Mouse (Mus musculus) stomach, embryonic 15.5 days (tissue): ENCODE results near the gene Mthfd2. TPM values are rescaled to one million over a fixed set of nuclear protein-coding genes. Genes with fewer than 3 reads are reported as not detected.
"Not testable (repeated sequence)": the region's sequence is repeated elsewhere in the genome, so short reads cannot be mapped to it uniquely, and the experiment has no call there.

Experiments
- ATAC-seq: fragments of 200-750 bp; cut with Nextera tagmentation; 2 replicates; pipeline ENCODE4 v1.8.0; 2017; ENCODE audit warnings: low read depth, moderate number of reproducible peaks, moderate TSS enrichment; ENCODE audit not compliant: insufficient read depth, low FRiP score
- H3K27ac ChIP-seq: fragments of 300-500 bp; sonication (generic); 2 replicates; pipeline ENCODE4 v1.5.1; 2015; ENCODE audit warnings: mild to moderate bottlenecking, inconsistent platforms
- H3K27me3 ChIP-seq: fragments of 300-500 bp; sonication (generic); replicated peaks from 2 replicates; pipeline ENCODE4 v1.6.1; 2015; ENCODE audit warnings: inconsistent platforms
- H3K36me3 ChIP-seq: fragments of 300-500 bp; sonication (generic); 2 replicates; pipeline ENCODE4 v1.6.1; 2015; ENCODE audit warnings: inconsistent platforms
- H3K4me1 ChIP-seq: fragments of 300-500 bp; sonication (generic); 2 replicates; pipeline ENCODE4 v1.6.1; 2015; ENCODE audit warnings: inconsistent platforms
- H3K4me2 ChIP-seq: fragments of 300-500 bp; sonication (generic); 2 replicates; pipeline ENCODE4 v1.6.1; 2015; ENCODE audit warnings: mild to moderate bottlenecking, inconsistent platforms
- H3K4me3 ChIP-seq: fragments of 300-500 bp; sonication (generic); replicated peaks from 2 replicates; pipeline ENCODE4 v1.5.1; 2015; ENCODE audit warnings: inconsistent platforms
- H3K9ac ChIP-seq: fragments of 300-500 bp; sonication (generic); 2 replicates; pipeline ENCODE4 v1.6.1; 2015; ENCODE audit warnings: inconsistent platforms
- H3K9me3 ChIP-seq: fragments of 300-500 bp; sonication (generic); 2 replicates; pipeline ENCODE4 v1.6.1; 2016; ENCODE audit warnings: inconsistent platforms
- WGBS: fragments of 180-500 bp; shearing (Covaris S2); methylation state at CpG from one replicate; pipeline ENCODE4 v1.1.7; 2015; 5-methylcytosine and 5-hydroxymethylcytosine counted together
- polyA plus RNA-seq: library from polyadenylated mRNA; unstranded; fragments of >200 nt; fragmentation: Nextera tagmentation; extraction: Ambion mirVana; gene quantifications from 2 replicates; pipeline ENCODE4 v1.2.1, GENCODE M21; 2015

The Mthfd2 gene
- polyA plus RNA-seq, 1 experiment from 2014 or later = 42.0 TPM

- Histone ChIP-seq H3K27ac (peak overlapping the region; percentile 11; the same call in 1 of the 2 replicates), H3K9ac (no peak overlapping the region), H3K4me1 (peaks cover 8% of the 10 kb centered on the region; the same call in 1 of the 2 replicates), H3K4me3 (no peak overlapping the region), H3K4me2 (0 out of 2 replicates have a peak overlapping the region, but pooled peaks have one; percentile 8), H3K9me3 (no peaks in the 10 kb centered on the region), H3K36me3 (peaks cover 15% of the 10 kb centered on the region; the same call in 1 of the 2 replicates), H3K27me3 (no peaks in the 10 kb centered on the region)
- WGBS = 67% methylated on average over 7 of the region's 7 CpGs
- ATAC-seq = peak; percentile 89
These were observed 25.9 kb upstream of the Mthfd2 start for GRCm38 (mm10) chr6:83351490-83352160.

GRCm38 (mm10) chr6:83350851-83351405 lies 25.2 kb upstream of the Mthfd2 start:
- WGBS = 86% methylated on average over 16 of the region's 16 CpGs
- Histone ChIP-seq H3K27me3 (no peaks in the 10 kb centered on the region), H3K4me1 (peaks cover 8% of the 10 kb centered on the region; the same call in 1 of the 2 replicates), H3K27ac (no peak overlapping the region), H3K4me2 (no peak overlapping the region), H3K36me3 (peaks cover 14% of the 10 kb centered on the region; the same call in 1 of the 2 replicates), H3K4me3 (no peak overlapping the region), H3K9me3 (no peaks in the 10 kb centered on the region), H3K9ac (no peak overlapping the region)
- no peak for ATAC-seq

GRCm38 (mm10) chr6:83350172-83350571 lies 24.5 kb upstream of the Mthfd2 start:
- Histone ChIP-seq H3K9me3 (no peaks in the 10 kb centered on the region), H3K27ac (no peak overlapping the region), H3K4me2 (peak overlapping the region; percentile 79), H3K9ac (peak overlapping the region; percentile 86), H3K4me3 (peak overlapping the region; percentile 83), H3K4me1 (peaks cover 8% of the 10 kb centered on the region; the same call in 1 of the 2 replicates), H3K27me3 (no peaks in the 10 kb centered on the region), H3K36me3 (peaks cover 14% of the 10 kb centered on the region; the same call in 1 of the 2 replicates)
- ATAC-seq = no peak
- WGBS = 85% methylated on average over 7 of the region's 7 CpGs

GRCm38 (mm10) chr6:83349274-83349958 lies 23.7 kb upstream of the Mthfd2 start:
- no peaks in the 10 kb centered on the region for H3K9me3 ChIP-seq
- no peak overlapping the region for H3K27ac ChIP-seq
- no peaks in the 10 kb centered on the region for H3K27me3 ChIP-seq
- ATAC-seq = peak; percentile 89
- H3K4me2 ChIP-seq = peak overlapping the region; percentile 79
- peaks cover 8% of the 10 kb centered on the region; the same call in 1 of the 2 replicates for H3K4me1 ChIP-seq
- H3K9ac ChIP-seq = peak overlapping the region; percentile 86
- peaks cover 12% of the 10 kb centered on the region; the same call in 1 of the 2 replicates for H3K36me3 ChIP-seq
- peak overlapping the region; percentile 83 for H3K4me3 ChIP-seq
- WGBS = under 1% methylated on average over 53 of the region's 53 CpGs

GRCm38 (mm10) chr6:83348873-83349272 lies 23.2 kb upstream of the Mthfd2 start, which contains the start of gene Bola3:
Bola3 (plus strand) TSS chr6:83349147.
- 32% methylated on average over 6 of the region's 6 CpGs for WGBS
- 0 out of 2 replicates have a peak, but pooled peaks cover 9% of the 10 kb centered on the region for H3K36me3 ChIP-seq
- H3K27ac ChIP-seq = no peak within 1 kb of the TSS
- H3K9me3 ChIP-seq = no peaks in the 10 kb centered on the region
- peak within 1 kb of the TSS; percentile 79 for H3K4me2 ChIP-seq
- ATAC-seq = no peak; the same call in 1 of the 2 replicates
- no peaks in the 10 kb centered on the region for H3K27me3 ChIP-seq
- peak within 1 kb of the TSS; percentile 83 for H3K4me3 ChIP-seq
- H3K4me1 ChIP-seq = peaks cover 8% of the 10 kb centered on the region; the same call in 1 of the 2 replicates
- H3K9ac ChIP-seq = peak within 1 kb of the TSS; percentile 86

GRCm38 (mm10) chr6:83347916-83348315 lies 22.2 kb upstream of the Mthfd2 start:
- H3K4me3 ChIP-seq = no peak overlapping the region
- no peak overlapping the region for H3K9ac ChIP-seq
- peaks cover 8% of the 10 kb centered on the region; the same call in 1 of the 2 replicates for H3K4me1 ChIP-seq
- H3K27ac ChIP-seq = no peak overlapping the region
- H3K9me3 ChIP-seq = no peaks in the 10 kb centered on the region
- no peak overlapping the region for H3K4me2 ChIP-seq
- no peak for ATAC-seq
- WGBS = 93% methylated on average over 3 of the region's 3 CpGs
- peaks cover 3% of the 10 kb centered on the region; the same call in 1 of the 2 replicates for H3K36me3 ChIP-seq
- H3K27me3 ChIP-seq = no peaks in the 10 kb centered on the region

- H3K9ac ChIP-seq, H3K4me1 ChIP-seq, H3K4me2 ChIP-seq, ATAC-seq, H3K9me3 ChIP-seq, H3K27ac ChIP-seq, H3K27me3 ChIP-seq, H3K4me3 ChIP-seq: not testable (repeated sequence)
- H3K36me3 ChIP-seq = peaks cover 12% of the 10 kb centered on the region; the same call in 1 of the 2 replicates
- 83% methylated on average over 8 of the region's 8 CpGs for WGBS
These were observed 19.6 kb upstream of the Mthfd2 start for GRCm38 (mm10) chr6:83345285-83345684.

GRCm38 (mm10) chr6:83342957-83343356 lies 17.2 kb upstream of the Mthfd2 start:
- 88% methylated on average over 2 of the region's 2 CpGs for WGBS
- Histone ChIP-seq H3K36me3 (peaks cover 19% of the 10 kb centered on the region; the same call in 1 of the 2 replicates), H3K4me3 (no peak overlapping the region), H3K4me1 (no peaks in the 10 kb centered on the region), H3K27ac (no peak overlapping the region), H3K4me2 (no peak overlapping the region), H3K9ac (no peak overlapping the region), H3K27me3 (no peaks in the 10 kb centered on the region), H3K9me3 (no peaks in the 10 kb centered on the region)
- ATAC-seq = no peak

GRCm38 (mm10) chr6:83341387-83341786 lies 15.7 kb upstream of the Mthfd2 start:
- Histone ChIP-seq H3K4me3 (no peak overlapping the region), H3K36me3 (peaks cover 23% of the 10 kb centered on the region; the same call in 1 of the 2 replicates), H3K27me3 (no peaks in the 10 kb centered on the region), H3K9ac (no peak overlapping the region), H3K4me1 (no peaks in the 10 kb centered on the region), H3K27ac (no peak overlapping the region), H3K4me2 (no peak overlapping the region), H3K9me3 (no peaks in the 10 kb centered on the region)
- no peak for ATAC-seq
- 86% methylated on average over 3 of the region's 3 CpGs for WGBS

GRCm38 (mm10) chr6:83327591-83328190 lies 2.0 kb upstream of the Mthfd2 start:
- ATAC-seq = no peak
- Histone ChIP-seq H3K36me3 (peaks cover 17% of the 10 kb centered on the region), H3K4me2 (no peak overlapping the region), H3K9ac (no peak overlapping the region), H3K9me3 (no peaks in the 10 kb centered on the region), H3K27me3 (no peaks in the 10 kb centered on the region), H3K27ac (no peak overlapping the region), H3K4me1 (peaks cover 6% of the 10 kb centered on the region), H3K4me3 (no peak overlapping the region)
- 81% methylated on average over 3 of the region's 3 CpGs for WGBS

GRCm38 (mm10) chr6:83326761-83327160 lies 1.1 kb upstream of the Mthfd2 start:
- no peak overlapping the region; the same call in 1 of the 2 replicates for H3K9ac ChIP-seq
- H3K36me3 ChIP-seq = peaks cover 11% of the 10 kb centered on the region
- no peak for ATAC-seq
- peaks cover 6% of the 10 kb centered on the region for H3K4me1 ChIP-seq
- 46% methylated on average over 6 of the region's 6 CpGs for WGBS
- peak overlapping the region; percentile 74 for H3K4me2 ChIP-seq
- no peaks in the 10 kb centered on the region for H3K9me3 ChIP-seq
- peak overlapping the region; percentile 94 for H3K4me3 ChIP-seq
- H3K27ac ChIP-seq = no peak overlapping the region
- H3K27me3 ChIP-seq = no peaks in the 10 kb centered on the region
